Mouse (Mus musculus): ENCODE measurements around the gene Gm35549. TPM values are rescaled to one million over a fixed set of nuclear protein-coding genes. Genes with fewer than 3 reads are reported as not detected.

Gm35549 gene
- total RNA-seq, 2 experiments from 2014 or later = not detected

DNA sequence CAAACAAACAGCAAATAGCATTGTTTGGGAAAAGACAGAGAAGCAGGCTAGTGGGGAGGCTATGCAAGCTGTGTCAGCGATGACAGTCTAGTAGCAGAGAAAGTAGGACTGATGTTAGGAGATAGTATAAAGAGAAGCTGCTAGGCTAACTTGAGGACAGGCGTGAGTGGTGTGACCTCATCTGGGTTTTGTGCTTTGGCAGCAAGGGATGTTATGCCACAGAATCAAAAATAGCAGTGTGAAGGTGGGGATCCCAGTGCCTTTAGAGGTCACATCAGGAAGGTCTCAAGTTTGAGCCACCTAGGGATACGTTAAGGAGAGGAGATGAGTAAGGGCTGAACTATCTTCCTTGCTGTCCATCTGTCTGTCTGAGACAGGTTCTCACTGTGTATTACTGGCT lies 33.6 kb downstream of the Gm35549 start:
- no peak overlapping the region for H3K27ac ChIP-seq
- TF ChIP-seq CTCF (conservative IDR thresholded peaks at IDR 0.05) = no peak
- no peak for DNase-seq (ENCODE audit: low spot score in 2 of 2)
- H3K4me3 ChIP-seq = no peak overlapping the region

DNA sequence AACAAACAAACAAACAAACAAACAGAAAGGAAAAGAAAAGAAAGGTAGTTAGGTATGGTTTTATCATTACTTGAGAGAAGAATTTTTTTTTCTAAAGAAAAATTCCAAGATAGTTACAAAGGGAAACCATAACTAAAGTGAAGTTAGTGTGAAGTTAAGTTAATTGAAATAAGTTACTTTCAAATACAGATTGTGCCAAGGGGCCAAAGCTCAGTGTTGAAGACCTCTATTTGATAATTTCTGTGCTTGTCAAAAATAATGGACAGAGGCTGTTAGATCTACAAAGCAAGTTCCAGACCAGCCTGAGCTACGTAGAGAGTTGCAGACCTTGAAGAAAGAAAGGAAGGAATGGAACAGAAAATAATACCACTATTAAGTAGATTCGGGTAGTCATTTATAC lies 36.6 kb downstream of the Gm35549 start:
- DNase-seq (ENCODE audit: low spot score in 2 of 2) = no peak
- Histone ChIP-seq H3K4me3 (no peak overlapping the region), H3K27ac (no peak overlapping the region)
- TF ChIP-seq CTCF (conservative IDR thresholded peaks at IDR 0.05) = no peak

DNA sequence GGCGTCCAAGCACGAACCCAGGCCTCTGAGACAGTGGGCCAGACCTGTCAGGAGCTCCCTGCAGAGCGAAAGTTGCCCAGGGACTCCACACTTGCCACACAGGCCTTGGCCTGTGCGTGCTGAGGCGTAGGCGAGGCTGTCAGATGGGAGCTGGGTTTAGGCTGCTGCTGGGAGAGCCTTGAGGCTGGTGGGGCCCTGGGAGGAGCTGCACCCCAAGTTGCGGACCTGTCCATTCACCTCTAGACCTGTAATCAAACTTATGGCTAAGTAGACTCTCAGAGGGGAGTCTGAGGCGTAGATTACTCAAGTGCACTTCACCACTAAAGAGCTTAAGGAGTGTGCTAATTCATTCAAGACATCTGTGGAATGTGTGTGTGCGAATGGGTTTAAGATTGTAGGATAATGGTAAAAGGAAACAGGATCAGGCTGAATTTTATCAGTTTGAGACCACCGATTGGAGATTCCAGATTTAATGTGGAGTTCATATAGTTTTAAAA lies 37.9 kb downstream of the Gm35549 start:
- Histone ChIP-seq H3K4me3 (peak overlapping the region; percentile 83), H3K27ac (peak overlapping the region; percentile 98)
- DNase-seq (ENCODE audit: low spot score in 2 of 2) = no peak
- no peak for TF ChIP-seq CTCF (conservative IDR thresholded peaks at IDR 0.05)

DNA sequence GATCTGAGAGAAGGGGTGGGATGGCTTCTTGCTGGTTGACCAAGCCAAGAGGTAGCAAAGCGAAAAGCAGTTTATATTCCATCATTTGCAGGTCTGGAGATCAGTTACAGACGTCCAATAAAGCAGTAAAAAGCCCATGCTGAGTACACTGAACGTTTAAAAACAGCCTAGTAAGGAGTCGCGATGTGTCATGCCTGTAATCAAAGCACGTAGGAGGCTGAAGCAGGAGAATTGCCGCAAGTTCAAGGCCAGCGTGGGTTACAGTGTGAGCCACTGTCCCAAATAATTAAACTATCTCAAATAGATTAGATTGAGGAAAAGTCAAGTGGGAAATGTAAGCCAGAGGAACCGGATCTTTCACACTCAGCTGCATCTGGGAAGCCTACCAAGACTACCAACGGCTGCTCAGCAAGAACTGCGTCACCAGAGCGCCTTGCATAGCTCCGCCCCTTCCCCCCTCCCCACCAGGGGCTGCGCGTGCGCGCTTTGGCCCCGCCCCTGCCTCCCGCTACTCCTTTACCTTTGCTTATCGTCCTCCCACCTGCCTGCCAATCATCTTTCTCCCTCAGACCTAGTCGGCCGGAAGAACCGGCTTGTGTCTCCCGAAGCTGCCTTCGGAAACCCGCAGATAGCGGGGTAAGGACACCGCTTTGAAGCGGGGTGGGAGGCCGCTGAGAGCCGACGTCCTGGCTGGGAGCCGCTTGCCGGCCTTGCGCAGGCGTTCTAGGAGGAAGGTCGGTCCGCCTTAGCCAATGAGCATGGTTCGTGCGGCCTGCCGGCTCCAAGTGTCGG lies 38.6 kb downstream of the Gm35549 start, which contains the start of gene Tcaim:
Gene Tcaim, plus strand, starts transcription at position 487 of the 792 bp plus-strand sequence.
- H3K4me3 ChIP-seq = peak within 1 kb of the TSS; percentile 83
- peak; percentile 90 to 91 for DNase-seq (ENCODE audit: low spot score in 2 of 2)
- TF ChIP-seq CTCF (conservative IDR thresholded peaks at IDR 0.05) = no peak
- H3K27ac ChIP-seq = peak within 1 kb of the TSS; percentile 98

DNA sequence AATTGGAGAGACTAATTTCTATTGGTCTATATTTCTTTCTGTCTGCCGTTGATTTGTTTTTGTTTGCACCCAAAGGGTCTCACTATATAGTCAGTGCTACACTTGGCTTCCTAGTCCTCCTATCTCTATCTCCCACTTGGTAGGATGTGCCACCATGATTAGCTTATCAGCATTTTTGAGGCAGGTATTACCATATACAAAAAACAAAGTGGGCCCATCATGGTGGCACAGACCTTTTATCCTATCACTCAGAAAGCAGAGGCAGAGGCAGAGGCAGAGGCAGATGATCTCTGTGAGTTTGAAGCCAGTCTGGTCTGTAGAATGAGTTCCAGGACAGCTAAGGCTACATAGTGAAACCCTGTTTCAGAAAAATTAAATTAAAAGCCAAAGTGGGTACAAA lies 57.3 kb downstream of the Gm35549 start:
- TF ChIP-seq CTCF (conservative IDR thresholded peaks at IDR 0.05) = no peak
- Histone ChIP-seq H3K27ac (no peak overlapping the region), H3K4me3 (no peak overlapping the region)
- no peak for DNase-seq (ENCODE audit: low spot score in 2 of 2)

DNA sequence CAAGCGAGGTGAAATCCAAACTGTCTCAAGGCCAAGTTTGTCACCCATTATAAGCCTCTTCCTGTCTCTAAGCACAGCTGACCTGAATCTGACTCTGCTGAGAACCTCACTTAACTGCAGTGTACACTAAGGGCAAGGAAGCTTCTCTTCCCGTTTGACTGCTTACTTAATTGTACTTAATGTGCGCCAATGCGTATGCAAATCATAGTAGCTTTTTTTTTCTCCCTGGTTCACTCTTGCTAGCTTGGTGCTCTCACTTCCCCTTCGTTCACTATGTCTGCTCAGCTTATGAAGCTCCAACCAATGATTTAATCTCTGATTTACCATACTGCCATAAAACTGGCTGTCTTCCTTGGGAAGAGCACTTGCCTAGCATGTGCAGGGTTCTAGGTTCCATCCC lies 58.6 kb downstream of the Gm35549 start:
- Histone ChIP-seq H3K4me3 (no peak overlapping the region), H3K27ac (no peak overlapping the region)
- DNase-seq (ENCODE audit: low spot score in 2 of 2) = no peak
- TF ChIP-seq CTCF (conservative IDR thresholded peaks at IDR 0.05) = no peak

Other genes starting within 250 kb of the Gm35549 start
- not detected for gene Topaz1, start 96.7 kb downstream of the Gm35549 start, total RNA-seq (2021)
- gene Tcaim, start 38.5 kb downstream of the Gm35549 start, total RNA-seq (2021) = 10 to 100 TPM; 20.5 to 22.1 TPM
- 100 to 1,000 TPM; 170 to 186 TPM for gene Zfp445, start 22.0 kb upstream of the Gm35549 start, total RNA-seq (2021)
- gene Zkscan7, start 41.6 kb upstream of the Gm35549 start, total RNA-seq (2021) = 1 to 10 TPM; 5.2 TPM
- gene Zfp105, start 79.0 kb upstream of the Gm35549 start, total RNA-seq (2021) = 1 to 10 TPM; 7.5 to 8.3 TPM
- gene 1110059G10Rik, start 107.0 kb upstream of the Gm35549 start, total RNA-seq (2021) = 10 to 100 TPM; 21.2 to 23.6 TPM
- 1 to 10 TPM in 1 of 2 experiments, under 1 TPM in 1; 0.79 to 1.6 TPM for gene Kif15, start 107.0 kb upstream of the Gm35549 start, total RNA-seq (2021)
- gene Tmem42, start 177.3 kb upstream of the Gm35549 start, total RNA-seq (2021) = 10 to 100 TPM; 24.1 to 25.1 TPM
- gene Tgm4, start 190.7 kb upstream of the Gm35549 start, total RNA-seq (2021) = 1 to 10 TPM; 2.9 to 3.7 TPM